Mouse (Mus musculus): ENCODE measurements around the gene Pomp. TPM values are rescaled to one million over a fixed set of nuclear protein-coding genes. Genes with fewer than 3 reads are reported as not detected.

Pomp gene
- 522 and 549 TPM in 2 replicates for polyA plus RNA-seq (2015; fragmentation: Nextera tagmentation; extraction: Ambion mirVana)

DNA sequence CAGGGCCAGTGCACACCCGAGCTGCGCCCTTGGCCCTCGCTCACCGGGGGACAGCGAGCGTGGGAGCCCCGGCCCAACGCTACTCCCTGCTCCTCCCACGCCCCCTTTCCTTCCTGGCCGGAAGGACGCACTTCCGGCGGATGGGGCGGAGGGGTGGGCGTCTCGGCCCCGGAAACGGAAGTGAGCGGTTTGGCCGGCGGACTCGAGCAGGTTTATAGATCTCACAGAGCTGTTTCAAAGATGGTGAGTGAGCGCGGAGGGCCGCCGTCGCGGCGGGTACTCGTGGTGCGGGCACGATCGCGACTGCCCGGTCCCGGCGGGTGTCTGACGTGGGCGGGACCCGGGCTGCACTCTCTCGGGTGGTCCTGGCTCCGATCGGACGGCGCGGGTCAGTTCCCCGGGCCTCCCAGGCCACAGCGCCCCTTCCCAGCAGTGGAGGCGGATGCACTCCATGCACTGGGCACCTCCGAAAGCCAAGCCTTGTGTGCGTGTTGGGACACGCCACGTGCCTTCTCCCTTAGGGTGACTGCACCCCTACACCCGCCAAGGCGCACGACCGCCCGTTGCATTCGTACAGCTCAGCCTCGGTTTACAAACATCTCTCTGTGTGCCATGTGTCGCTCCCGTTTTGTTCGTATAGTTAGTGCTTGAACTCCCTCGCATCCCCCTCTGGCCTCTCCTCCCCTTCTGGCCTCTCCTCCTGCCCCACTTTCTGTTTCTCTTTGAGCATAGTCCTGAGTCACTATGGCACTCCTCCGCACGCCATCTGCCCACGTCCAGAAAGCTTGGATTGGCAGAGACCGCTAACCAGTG, at the start of gene Pomp:
Pomp (plus strand) TSS at position 13 of the 813 bp plus-strand sequence.
- H3K27ac ChIP-seq, result peak within 1 kb of the TSS; percentile 78
- WGBS, result under 1% methylated on average over 67 of the region's 68 CpGs
- H3K4me3 ChIP-seq (replicated peaks), result peak within 1 kb of the TSS; percentile 98
- H3K27me3 ChIP-seq, result no peaks in the 10 kb centered on the region
- peaks cover 23% of the 10 kb centered on the region for H3K4me1 ChIP-seq (replicated peaks)
- H3K36me3 ChIP-seq, result peaks cover 33% of the 10 kb centered on the region
- H3K9me3 ChIP-seq, result no peaks in the 10 kb centered on the region
- peak within 1 kb of the TSS; percentile 89 for H3K9ac ChIP-seq (replicated peaks)
- peak; percentile 96 for ATAC-seq
- peak within 1 kb of the TSS; percentile 94 for H3K4me2 ChIP-seq (replicated peaks)

GRCm38 (mm10) chr5:147812255-147813040, 47.8 kb upstream of the Pomp start:
- Histone ChIP-seq H3K4me3 (replicated peaks) (no peak overlapping the region), H3K9ac (replicated peaks) (no peak overlapping the region), H3K4me1 (replicated peaks) (no peaks in the 10 kb centered on the region), H3K9me3 (no peaks in the 10 kb centered on the region), H3K4me2 (replicated peaks) (no peak overlapping the region), H3K36me3 (no peaks in the 10 kb centered on the region), H3K27me3 (no peaks in the 10 kb centered on the region), H3K27ac (no peak overlapping the region)
- ATAC-seq, result no peak
- 92% methylated on average over 13 of the region's 13 CpGs for WGBS

- no peaks in the 10 kb centered on the region for H3K4me1 ChIP-seq (replicated peaks)
- no peak overlapping the region for H3K27ac ChIP-seq
- no peak overlapping the region for H3K4me2 ChIP-seq (replicated peaks)
- H3K4me3 ChIP-seq (replicated peaks), result no peak overlapping the region
- H3K9ac ChIP-seq (replicated peaks), result no peak overlapping the region
- no peaks in the 10 kb centered on the region for H3K36me3 ChIP-seq
- WGBS, result 80% methylated on average over 13 of the region's 13 CpGs
- H3K27me3 ChIP-seq, result no peaks in the 10 kb centered on the region
- no peak for ATAC-seq
- H3K9me3 ChIP-seq, result 0 out of 2 replicates have a peak, but pooled peaks cover 7% of the 10 kb centered on the region
Measured at GRCm38 (mm10) chr5:147814971-147815370, 45.3 kb upstream of the Pomp start.

GRCm38 (mm10) chr5:147815592-147815991, 44.7 kb upstream of the Pomp start:
- H3K4me3 ChIP-seq (replicated peaks), result no peak overlapping the region
- no peaks in the 10 kb centered on the region for H3K36me3 ChIP-seq
- H3K27ac ChIP-seq, result no peak overlapping the region
- H3K4me2 ChIP-seq (replicated peaks), result no peak overlapping the region
- 0 out of 2 replicates have a peak, but pooled peaks cover 7% of the 10 kb centered on the region for H3K9me3 ChIP-seq
- H3K4me1 ChIP-seq (replicated peaks), result no peaks in the 10 kb centered on the region
- no peak for ATAC-seq
- 82% methylated on average over 8 of the region's 8 CpGs for WGBS
- no peak overlapping the region for H3K9ac ChIP-seq (replicated peaks)
- no peaks in the 10 kb centered on the region for H3K27me3 ChIP-seq

GRCm38 (mm10) chr5:147816465-147816864, 43.8 kb upstream of the Pomp start:
- Histone ChIP-seq H3K4me1 (replicated peaks) (no peaks in the 10 kb centered on the region), H3K9me3 (peaks cover 8% of the 10 kb centered on the region; the same call in 1 of the 2 replicates), H3K27me3 (no peaks in the 10 kb centered on the region), H3K4me2 (replicated peaks) (no peak overlapping the region), H3K9ac (replicated peaks) (no peak overlapping the region), H3K36me3 (no peaks in the 10 kb centered on the region), H3K4me3 (replicated peaks) (no peak overlapping the region), H3K27ac (no peak overlapping the region)
- no peak for ATAC-seq
- WGBS, result 71% methylated on average over 4 of the region's 4 CpGs

DNA sequence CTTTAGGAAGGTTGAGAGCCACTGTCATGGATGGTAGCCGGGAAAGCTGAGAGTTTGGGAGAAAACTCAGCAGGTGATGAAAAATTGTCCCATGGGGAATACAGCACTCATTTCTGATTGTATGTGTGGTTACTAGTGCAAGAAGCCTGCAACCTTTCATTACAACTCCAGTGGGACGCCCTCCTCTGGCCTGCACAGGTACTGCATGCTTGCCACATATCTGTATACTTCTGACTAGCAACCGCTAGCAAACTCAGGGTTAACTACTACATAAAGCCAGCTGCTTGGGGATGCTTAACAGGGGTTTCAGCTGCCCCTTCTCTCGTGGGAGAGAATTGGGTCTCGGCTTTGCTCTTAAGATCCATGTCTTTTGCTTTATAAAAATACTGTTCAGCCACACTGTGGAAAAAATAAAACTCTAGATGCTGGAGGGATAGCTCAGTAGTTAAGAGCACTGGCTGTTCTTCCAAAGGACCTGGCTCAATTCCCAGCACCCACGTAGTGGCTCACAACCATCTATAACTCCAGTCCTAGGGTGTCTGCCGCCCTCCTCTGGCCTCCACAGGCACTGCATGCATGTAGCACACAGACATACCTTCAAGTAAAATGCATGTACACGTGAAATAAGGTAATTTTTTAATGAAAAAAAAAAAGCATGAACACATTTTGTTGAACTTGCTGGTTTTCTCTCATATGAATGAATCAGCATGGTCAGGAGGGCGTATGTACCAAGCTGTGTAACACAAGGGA, 42.3 kb upstream of the Pomp start:
- H3K36me3 ChIP-seq, result no peaks in the 10 kb centered on the region
- peaks cover 10% of the 10 kb centered on the region; the same call in 1 of the 2 replicates for H3K9me3 ChIP-seq
- no peak overlapping the region for H3K4me2 ChIP-seq (replicated peaks)
- no peak for ATAC-seq
- no peak overlapping the region for H3K9ac ChIP-seq (replicated peaks)
- no peak overlapping the region for H3K4me3 ChIP-seq (replicated peaks)
- no peak overlapping the region for H3K27ac ChIP-seq
- H3K27me3 ChIP-seq, result no peaks in the 10 kb centered on the region
- WGBS, result 92% methylated on average over 9 of the region's 9 CpGs
- H3K4me1 ChIP-seq (replicated peaks), result no peaks in the 10 kb centered on the region

- no peaks in the 10 kb centered on the region for H3K4me1 ChIP-seq (replicated peaks)
- no peak overlapping the region for H3K4me2 ChIP-seq (replicated peaks)
- no peak overlapping the region for H3K4me3 ChIP-seq (replicated peaks)
- H3K9ac ChIP-seq (replicated peaks), result no peak overlapping the region
- no peaks in the 10 kb centered on the region for H3K36me3 ChIP-seq
- no peak overlapping the region for H3K27ac ChIP-seq
- WGBS, result 89% methylated on average over 8 of the region's 8 CpGs
- H3K9me3 ChIP-seq, result peaks cover 10% of the 10 kb centered on the region; the same call in 1 of the 2 replicates
- ATAC-seq, result no peak
- no peaks in the 10 kb centered on the region for H3K27me3 ChIP-seq
Measured at GRCm38 (mm10) chr5:147818866-147819265, 41.4 kb upstream of the Pomp start.

- Histone ChIP-seq H3K27me3 (no peaks in the 10 kb centered on the region), H3K4me2 (replicated peaks) (no peak overlapping the region), H3K9me3 (peaks cover 10% of the 10 kb centered on the region; the same call in 1 of the 2 replicates), H3K4me3 (replicated peaks) (no peak overlapping the region), H3K9ac (replicated peaks) (no peak overlapping the region), H3K36me3 (no peaks in the 10 kb centered on the region), H3K27ac (no peak overlapping the region), H3K4me1 (replicated peaks) (no peaks in the 10 kb centered on the region)
- ATAC-seq, result no peak
- 85% methylated on average over 7 of the region's 7 CpGs for WGBS
Measured at GRCm38 (mm10) chr5:147819895-147820294, 40.4 kb upstream of the Pomp start.

GRCm38 (mm10) chr5:147824021-147824605, 36.1 kb upstream of the Pomp start:
- Histone ChIP-seq H3K4me2 (replicated peaks) (no peak overlapping the region), H3K9ac (replicated peaks) (no peak overlapping the region), H3K9me3 (peaks cover 3% of the 10 kb centered on the region; the same call in 1 of the 2 replicates), H3K27ac (no peak overlapping the region), H3K27me3 (no peaks in the 10 kb centered on the region), H3K4me1 (replicated peaks) (peaks cover 4% of the 10 kb centered on the region; the same call in 1 of the 2 replicates), H3K4me3 (replicated peaks) (no peak overlapping the region), H3K36me3 (no peaks in the 10 kb centered on the region)
- 82% methylated on average over 13 of the region's 13 CpGs for WGBS
- no peak for ATAC-seq

DNA sequence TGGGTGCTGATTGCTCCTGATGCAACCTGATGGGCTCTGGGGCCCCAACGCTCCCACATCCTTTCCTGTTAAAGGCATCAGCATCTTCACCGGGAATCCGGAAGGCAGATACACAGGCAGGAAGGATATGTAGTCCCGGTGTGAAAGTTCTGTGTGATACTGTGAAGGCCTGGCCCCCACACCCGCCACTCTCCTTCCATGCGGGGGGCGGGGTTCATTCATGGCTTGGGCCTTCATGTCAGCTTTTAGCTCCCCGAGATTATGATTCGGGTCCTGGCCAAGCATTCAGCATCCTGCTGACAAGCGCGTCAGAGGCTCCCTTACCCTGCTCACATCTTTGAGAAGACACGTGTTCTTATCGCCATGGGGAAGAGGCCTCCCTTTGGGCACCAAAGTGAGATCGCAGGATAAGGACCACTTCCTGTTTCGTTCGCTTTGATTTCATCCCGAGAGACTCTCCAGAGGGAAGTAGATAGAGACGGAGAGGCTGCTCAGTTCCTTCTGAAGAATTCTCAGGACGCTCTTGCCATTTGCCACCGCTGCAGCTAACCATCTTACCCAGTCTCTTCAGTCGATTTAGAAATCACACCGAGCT, 34.8 kb upstream of the Pomp start:
- Histone ChIP-seq H3K4me1 (replicated peaks) (peaks cover 4% of the 10 kb centered on the region; the same call in 1 of the 2 replicates), H3K27me3 (no peaks in the 10 kb centered on the region), H3K4me2 (replicated peaks) (0 out of 2 replicates have a peak overlapping the region, but pooled peaks have one; percentile 6), H3K36me3 (no peaks in the 10 kb centered on the region), H3K27ac (no peak overlapping the region), H3K4me3 (replicated peaks) (no peak overlapping the region), H3K9me3 (peaks cover 3% of the 10 kb centered on the region; the same call in 1 of the 2 replicates), H3K9ac (replicated peaks) (no peak overlapping the region)
- 59% methylated on average over 22 of the region's 22 CpGs for WGBS
- no peak for ATAC-seq

DNA sequence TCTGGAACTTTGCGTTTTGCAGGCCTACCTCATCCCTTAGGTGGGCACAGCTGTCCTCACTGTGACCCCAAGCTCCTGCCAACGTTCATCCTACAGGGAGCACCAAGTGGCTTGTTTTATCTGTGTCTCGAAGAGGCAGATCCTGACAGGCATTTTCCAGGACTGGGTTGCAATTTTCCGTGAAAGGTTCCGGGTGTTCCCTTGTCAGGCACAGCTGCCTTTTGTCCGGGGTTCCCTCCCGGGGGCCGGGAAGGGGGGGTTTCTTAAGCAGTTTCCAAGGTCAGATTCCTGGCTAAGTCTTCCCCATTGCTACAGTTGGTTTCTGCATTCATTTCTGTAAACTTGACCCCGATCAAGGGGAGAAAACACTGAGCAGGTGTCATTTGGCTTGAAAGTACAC, 34.2 kb upstream of the Pomp start:
- 69% methylated on average over 9 of the region's 9 CpGs for WGBS
- peaks cover 3% of the 10 kb centered on the region; the same call in 1 of the 2 replicates for H3K9me3 ChIP-seq
- peaks cover 4% of the 10 kb centered on the region; the same call in 1 of the 2 replicates for H3K4me1 ChIP-seq (replicated peaks)
- no peak overlapping the region for H3K9ac ChIP-seq (replicated peaks)
- H3K4me2 ChIP-seq (replicated peaks), result 0 out of 2 replicates have a peak overlapping the region, but pooled peaks have one; percentile 6
- no peak overlapping the region for H3K4me3 ChIP-seq (replicated peaks)
- no peak overlapping the region for H3K27ac ChIP-seq
- H3K27me3 ChIP-seq, result no peaks in the 10 kb centered on the region
- H3K36me3 ChIP-seq, result no peaks in the 10 kb centered on the region
- ATAC-seq, result no peak
